Mouse (Mus musculus) large intestine, adult 2 months (tissue): Measurements from ENCODE around the gene Epyc. TPM values are rescaled to one million over a fixed set of nuclear protein-coding genes. Genes with fewer than 3 reads are reported as not detected.

Experiments used
- DNase-seq: peaks from one replicate; pipeline ENCODE4 v3.0.0-alpha.2; 2012; ENCODE audit warnings: low read depth, low spot score
- WGBS: fragments of 180-500 bp; shearing (Covaris S2); methylation state at CpG from one replicate; pipeline ENCODE4 v1.1.7; 2018; 5-methylcytosine and 5-hydroxymethylcytosine counted together
- polyA plus RNA-seq: library from polyadenylated mRNA; depleted of rRNA; stranded (reverse); fragments of >200 nt; gene quantifications from 2 replicates; pipeline ENCODE4 v1.2.3, GENCODE M21; 2012; rRNA removed

Gene Epyc
- 0.14 TPM in 1 of 2 replicates, not detected in the other for polyA plus RNA-seq

DNA sequence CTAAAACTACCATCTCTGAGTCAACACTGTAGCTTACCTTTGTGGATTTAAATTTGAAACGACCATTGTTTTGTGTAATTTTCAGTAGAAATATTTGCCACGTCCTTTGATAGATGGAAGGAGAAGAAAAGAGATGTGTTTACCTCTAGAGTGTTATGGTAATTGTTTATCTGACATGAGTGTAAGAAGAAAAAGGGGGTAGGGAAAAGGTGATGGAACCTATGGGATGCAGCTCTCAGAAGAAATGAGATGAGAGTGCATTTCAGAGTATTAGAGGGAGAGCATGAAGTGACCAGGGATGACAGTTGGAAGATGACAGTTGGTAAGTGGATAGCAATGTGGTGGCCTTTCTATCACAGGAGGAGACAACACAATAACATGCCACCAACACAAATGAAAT is at the start of gene Epyc:
Epyc (plus strand) TSS at position 301 of the 400 bp plus-strand sequence.
- no peak for DNase-seq
- WGBS, result 71% methylated on average over 2 of the region's 2 CpGs

DNA sequence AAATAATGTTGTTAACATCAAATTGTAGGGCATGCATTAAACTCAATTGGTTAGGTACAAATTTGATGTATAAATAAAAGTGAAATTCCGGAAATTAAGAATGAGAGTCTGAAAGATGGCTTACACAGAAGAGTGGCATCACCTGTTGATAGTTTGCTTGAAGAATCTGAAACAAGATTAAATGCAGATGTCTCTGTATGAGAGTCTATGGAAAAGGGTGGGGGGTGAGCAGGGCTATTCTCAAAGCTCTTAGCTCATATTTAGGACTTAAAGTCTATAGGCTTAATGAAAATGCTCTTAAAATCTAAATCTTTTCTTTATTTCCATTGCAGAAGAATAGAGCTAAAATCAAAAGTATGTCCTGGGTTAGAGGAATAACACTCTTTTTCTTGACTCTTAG is 48.2 kb upstream of the Epyc start:
- no peak for DNase-seq
- WGBS, result 82% methylated on average over 1 of the region's 1 CpGs

- no peak for DNase-seq
- 71% methylated on average over 4 of the region's 4 CpGs for WGBS
These were observed 42.1 kb upstream of the Epyc start for GRCm38 (mm10) chr10:97601744-97602143.

GRCm38 (mm10) chr10:97603256-97603655 is 40.6 kb upstream of the Epyc start:
- no peak for DNase-seq

DNA sequence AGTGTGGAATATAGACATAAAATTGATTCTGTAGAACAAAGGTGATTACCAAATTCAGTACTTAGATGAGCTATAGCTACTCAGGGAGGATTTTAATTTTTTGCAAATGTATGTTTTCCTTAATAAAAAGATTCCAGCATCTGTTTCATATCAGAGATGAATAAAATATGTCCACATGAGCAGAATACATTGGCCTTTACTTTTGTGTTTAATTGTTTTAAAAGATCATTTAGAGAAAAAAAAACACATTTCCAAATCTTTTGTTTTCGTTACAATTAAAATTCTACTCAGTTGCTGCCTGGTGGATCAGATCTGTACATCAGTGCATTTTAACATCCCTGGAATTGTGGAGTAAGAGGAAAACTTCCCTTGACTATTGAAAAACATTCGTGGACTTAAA is 37.3 kb upstream of the Epyc start, which contains the start of gene Kera:
Kera (plus strand) TSS at position 301 of the 400 bp plus-strand sequence.
- 72% methylated on average over 2 of the region's 2 CpGs for WGBS
- no peak for DNase-seq

DNA sequence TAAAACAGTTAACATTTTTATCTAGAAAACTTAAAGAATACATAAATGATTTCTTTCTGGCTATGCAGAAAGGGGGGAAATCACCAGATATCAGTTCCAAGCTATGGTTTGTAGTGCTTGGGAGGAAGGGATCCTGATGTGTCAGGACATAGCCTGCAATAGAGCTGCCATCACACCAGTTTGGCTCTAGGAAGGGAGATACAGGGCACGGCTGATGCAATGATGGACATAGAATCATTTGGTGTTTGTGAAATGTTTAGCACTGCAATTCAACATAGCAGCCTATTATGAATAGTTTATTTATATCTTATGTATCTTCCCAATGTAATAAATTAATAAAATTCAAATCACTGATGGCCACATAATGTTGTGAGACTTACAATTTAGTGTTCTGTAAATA is 21.5 kb upstream of the Epyc start:
- WGBS, result 82% methylated on average over 1 of the region's 1 CpGs
- DNase-seq, result no peak

GRCm38 (mm10) chr10:97624381-97624780 is 19.5 kb upstream of the Epyc start:
- WGBS, result 58% methylated on average over 2 of the region's 2 CpGs
- DNase-seq, result no peak

DNA sequence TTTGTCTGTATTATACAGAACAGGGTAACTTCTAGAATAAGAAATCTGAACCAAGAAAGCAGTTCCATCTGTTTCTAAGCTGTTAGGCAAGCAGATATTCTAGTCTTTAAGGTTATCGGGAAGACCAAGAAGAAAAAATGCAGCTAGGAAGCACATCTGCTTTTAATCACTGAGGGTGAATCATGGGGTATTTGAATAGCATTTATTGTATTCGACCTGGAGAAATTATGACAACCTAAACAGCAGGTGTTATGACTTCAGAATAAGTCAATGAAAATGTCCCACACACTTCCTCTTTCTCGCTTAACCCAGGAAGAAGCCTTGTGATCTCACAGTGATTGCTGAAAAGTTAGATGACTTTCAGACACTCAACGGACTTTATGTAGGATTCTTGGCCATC is 18.8 kb upstream of the Epyc start:
- no peak for DNase-seq
- WGBS, result 43% methylated on average over 4 of the region's 4 CpGs

- no peak for DNase-seq
- 78% methylated on average over 1 of the region's 1 CpGs for WGBS
These were observed 17.3 kb upstream of the Epyc start for GRCm38 (mm10) chr10:97626543-97626942.

DNA sequence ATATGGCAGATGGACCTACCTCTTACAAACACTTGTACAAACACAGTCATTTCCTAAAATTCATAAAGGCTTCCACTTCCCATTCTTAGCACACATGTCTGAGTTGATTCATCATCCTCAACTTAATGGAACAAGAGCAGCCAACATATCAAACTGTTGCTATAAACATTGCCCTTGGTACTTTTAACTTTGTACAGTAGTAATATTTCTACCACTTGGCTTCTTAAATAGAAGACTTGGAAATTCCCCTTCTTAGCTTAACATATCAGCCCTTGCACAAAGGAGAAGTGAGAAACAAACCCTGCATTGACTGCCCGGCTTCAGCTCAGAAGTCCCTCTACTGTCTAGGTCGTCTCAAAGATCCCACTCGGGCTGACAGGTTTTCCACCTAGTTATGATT is 12.8 kb upstream of the Epyc start:
- 67% methylated on average over 3 of the region's 3 CpGs for WGBS

DNA sequence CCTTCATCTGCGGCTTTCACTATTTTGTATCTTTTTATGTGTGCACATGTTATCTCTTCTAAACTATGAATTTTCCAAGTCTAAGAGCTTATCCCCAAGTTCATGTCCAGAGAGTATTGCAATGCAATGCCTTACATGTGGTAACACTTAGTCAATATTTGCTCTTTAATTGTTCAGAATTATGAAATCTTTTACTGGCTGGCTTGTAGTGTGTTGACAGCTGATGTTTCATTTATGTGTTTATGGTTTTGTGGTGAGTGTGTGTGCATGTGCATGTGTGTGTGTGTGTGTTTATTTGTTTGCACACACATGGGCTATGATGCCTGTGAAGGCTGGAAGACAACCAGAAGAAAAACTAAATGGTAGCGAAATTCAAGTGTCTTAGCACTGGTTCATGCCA is 1.9 kb upstream of the Epyc start:
- 74% methylated on average over 2 of the region's 2 CpGs for WGBS
- no peak for DNase-seq

More for the DNA sequence above, 12.8 kb upstream of the Epyc start:
- DNase-seq, result no peak

- no peak for DNase-seq
- 29% methylated on average over 2 of the region's 2 CpGs for WGBS
These were observed 6.5 kb downstream of the Epyc start for GRCm38 (mm10) chr10:97650334-97650733.

- DNase-seq, result no peak
- 89% methylated on average over 1 of the region's 1 CpGs for WGBS
These were observed 15.6 kb downstream of the Epyc start for GRCm38 (mm10) chr10:97659489-97659888.

GRCm38 (mm10) chr10:97668656-97669055 is 24.8 kb downstream of the Epyc start:
- no peak for DNase-seq
- 52% methylated on average over 4 of the region's 4 CpGs for WGBS

GRCm38 (mm10) chr10:97670202-97670601 is 26.3 kb downstream of the Epyc start:
- WGBS, result 40% methylated on average over 4 of the region's 4 CpGs
- no peak for DNase-seq

GRCm38 (mm10) chr10:97673239-97673638 is 29.4 kb downstream of the Epyc start:
- no peak for DNase-seq
- 55% methylated on average over 2 of the region's 2 CpGs for WGBS

- DNase-seq, result no peak
These were observed 39.1 kb downstream of the Epyc start for GRCm38 (mm10) chr10:97682981-97683380.

DNA sequence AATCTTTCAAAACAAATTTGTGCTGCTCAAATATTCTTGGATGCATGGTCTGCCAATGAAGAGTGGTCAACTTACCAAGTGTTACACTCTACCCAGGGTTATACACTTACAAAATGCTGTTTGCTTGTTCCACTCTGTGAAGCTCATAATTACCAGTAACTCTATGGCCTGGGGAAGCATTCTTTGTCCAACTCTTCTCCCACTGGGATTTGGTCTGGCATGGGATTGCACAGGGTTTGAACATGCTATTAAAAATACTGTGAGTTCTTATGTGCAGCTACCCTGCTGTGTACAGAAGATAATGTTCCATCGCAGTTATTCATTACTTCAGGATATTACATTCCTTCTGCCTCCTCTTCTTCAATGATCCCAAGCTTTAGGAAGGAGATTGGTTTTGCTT is 43.3 kb downstream of the Epyc start:
- no peak for DNase-seq
- 88% methylated on average over 1 of the region's 1 CpGs for WGBS

GRCm38 (mm10) chr10:97689425-97689824 is 45.6 kb downstream of the Epyc start:
- DNase-seq, result no peak
- 67% methylated on average over 3 of the region's 3 CpGs for WGBS

GRCm38 (mm10) chr10:97692913-97693312 is 49.0 kb downstream of the Epyc start, which contains the start of gene Ccer1:
Gene Ccer1 (plus strand): TSS chr10:97693059.
- WGBS, result 75% methylated on average over 20 of the region's 20 CpGs

DNA sequence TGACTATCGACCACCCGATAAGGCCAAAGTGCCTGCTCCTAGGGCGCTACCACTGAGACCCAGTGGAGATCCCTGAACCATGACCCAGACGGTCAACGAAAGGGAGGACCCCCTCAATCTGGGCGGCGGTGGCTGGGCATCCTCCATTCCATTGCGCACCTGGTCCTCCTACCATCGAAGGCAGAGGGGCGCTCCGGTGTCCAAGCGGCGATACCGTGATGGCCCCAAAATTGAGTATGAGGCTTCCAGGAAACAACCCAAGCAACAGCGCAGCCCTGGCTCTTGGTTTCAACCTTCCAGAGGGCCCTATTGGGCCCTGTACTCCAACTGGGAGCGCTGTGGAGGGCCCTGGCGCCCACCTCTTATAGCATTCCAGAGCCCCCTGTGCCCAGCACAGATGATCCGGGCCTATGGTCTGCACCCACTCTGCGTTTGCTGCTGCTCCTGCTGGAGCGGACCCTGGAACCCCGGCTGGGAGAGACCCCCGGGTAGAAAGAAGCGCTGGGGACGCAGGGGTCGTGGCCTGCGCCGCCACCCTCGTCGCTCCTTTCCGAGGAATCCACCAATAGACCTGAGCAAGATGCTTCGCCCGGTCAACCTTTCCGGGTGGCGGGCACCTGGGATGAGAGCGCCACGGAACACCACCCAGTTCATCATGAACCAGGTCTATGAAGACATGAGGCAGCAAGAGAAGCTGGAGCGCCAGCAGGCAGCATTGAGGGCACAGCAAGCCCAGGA is 49.7 kb downstream of the Epyc start:
- no peak for DNase-seq

More at GRCm38 (mm10) chr10:97692913-97693312, 49.0 kb downstream of the Epyc start, which contains the start of gene Ccer1:
- DNase-seq, result no peak

DNA sequence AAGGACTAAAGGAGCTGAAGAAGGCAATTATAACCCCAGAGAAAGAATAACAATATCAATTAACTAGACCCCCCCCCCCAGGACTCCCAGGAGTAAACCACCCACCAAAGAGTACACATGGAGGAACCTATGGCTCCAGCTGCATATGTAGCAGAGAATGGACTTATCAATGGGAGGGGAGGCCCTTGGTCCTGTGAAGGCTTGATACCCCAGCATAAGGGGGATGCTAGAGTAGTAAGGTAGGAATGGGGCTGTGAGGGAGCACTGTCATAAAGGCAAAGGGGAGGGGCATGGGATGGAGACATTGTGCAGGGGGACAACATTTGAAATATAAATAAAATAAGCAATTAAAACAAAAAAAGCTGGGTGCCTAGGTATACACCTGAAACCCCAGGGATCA is 58.5 kb downstream of the Epyc start:
- no peak for DNase-seq

More for the DNA sequence above, 49.7 kb downstream of the Epyc start:
- 91% methylated on average over 37 of the region's 37 CpGs for WGBS
